Mouse (Mus musculus): ENCODE measurements around the gene Itga3. TPM values are rescaled to one million over a fixed set of nuclear protein-coding genes. Genes with fewer than 3 reads are reported as not detected.

The Itga3 gene
- polyA plus RNA-seq, 1 experiment from 2014 or later: 6.3 TPM

GRCm38 (mm10) chr11:95053062-95053461, 23.5 kb downstream of the Itga3 start:
- Histone ChIP-seq H3K36me3 (no peaks in the 10 kb centered on the region), H3K27ac (replicated peaks) (no peak overlapping the region), H3K9me3 (no peaks in the 10 kb centered on the region), H3K4me2 (replicated peaks) (no peak overlapping the region), H3K4me1 (peaks cover 5% of the 10 kb centered on the region; the same call in 1 of the 2 replicates), H3K27me3 (peaks cover 23% of the 10 kb centered on the region), H3K4me3 (no peak overlapping the region), H3K9ac (replicated peaks) (no peak overlapping the region)
- WGBS: 76% methylated on average over 9 of the region's 9 CpGs
- ATAC-seq (ENCODE audit: low FRiP score, low read depth): no peak

GRCm38 (mm10) chr11:95046980-95047680, 29.5 kb downstream of the Itga3 start:
- H3K9me3 ChIP-seq: no peaks in the 10 kb centered on the region
- 59% methylated on average over 9 of the region's 9 CpGs for WGBS
- no peak overlapping the region for H3K9ac ChIP-seq (replicated peaks)
- H3K4me3 ChIP-seq: no peak overlapping the region
- no peaks in the 10 kb centered on the region for H3K36me3 ChIP-seq
- no peak overlapping the region for H3K27ac ChIP-seq (replicated peaks)
- peaks cover 15% of the 10 kb centered on the region; the same call in 1 of the 2 replicates for H3K27me3 ChIP-seq
- H3K4me2 ChIP-seq (replicated peaks): no peak overlapping the region
- ATAC-seq (ENCODE audit: low FRiP score, low read depth): peak; percentile 54; the same call in 1 of the 2 replicates
- peaks cover under 1% of the 10 kb centered on the region; the same call in 1 of the 2 replicates for H3K4me1 ChIP-seq

- H3K4me1 ChIP-seq: peaks cover 16% of the 10 kb centered on the region
- no peak overlapping the region for H3K27ac ChIP-seq (replicated peaks)
- H3K4me2 ChIP-seq (replicated peaks): no peak overlapping the region
- peaks cover 27% of the 10 kb centered on the region for H3K27me3 ChIP-seq
- no peak for ATAC-seq (ENCODE audit: low FRiP score, low read depth)
- no peaks in the 10 kb centered on the region for H3K36me3 ChIP-seq
- H3K9ac ChIP-seq (replicated peaks): no peak overlapping the region
- no peaks in the 10 kb centered on the region for H3K9me3 ChIP-seq
- 50% methylated on average over 13 of the region's 13 CpGs for WGBS
- no peak overlapping the region for H3K4me3 ChIP-seq
Observed at GRCm38 (mm10) chr11:95044185-95044870, 32.3 kb downstream of the Itga3 start.

- Histone ChIP-seq H3K9me3 (no peaks in the 10 kb centered on the region), H3K4me1 (peaks cover 16% of the 10 kb centered on the region), H3K27ac (replicated peaks) (no peak overlapping the region), H3K9ac (replicated peaks) (no peak overlapping the region), H3K27me3 (peaks cover 27% of the 10 kb centered on the region), H3K4me3 (no peak overlapping the region), H3K4me2 (replicated peaks) (no peak overlapping the region), H3K36me3 (no peaks in the 10 kb centered on the region)
- ATAC-seq (ENCODE audit: low FRiP score, low read depth): no peak
- WGBS: 52% methylated on average over 7 of the region's 7 CpGs
Observed at GRCm38 (mm10) chr11:95043608-95044007, 33.0 kb downstream of the Itga3 start.

GRCm38 (mm10) chr11:95043060-95043459, 33.5 kb downstream of the Itga3 start:
- ATAC-seq (ENCODE audit: low FRiP score, low read depth): no peak
- Histone ChIP-seq H3K4me3 (no peak overlapping the region), H3K9me3 (no peaks in the 10 kb centered on the region), H3K9ac (replicated peaks) (no peak overlapping the region), H3K4me1 (peaks cover 16% of the 10 kb centered on the region), H3K36me3 (no peaks in the 10 kb centered on the region), H3K4me2 (replicated peaks) (no peak overlapping the region), H3K27ac (replicated peaks) (no peak overlapping the region), H3K27me3 (peaks cover 27% of the 10 kb centered on the region)
- 88% methylated on average over 4 of the region's 4 CpGs for WGBS

GRCm38 (mm10) chr11:95042096-95042495, 34.5 kb downstream of the Itga3 start:
- H3K9me3 ChIP-seq: no peaks in the 10 kb centered on the region
- H3K27ac ChIP-seq (replicated peaks): 0 out of 2 replicates have a peak overlapping the region, but pooled peaks have one; percentile 1
- peak; percentile 3; the same call in 1 of the 2 replicates for ATAC-seq (ENCODE audit: low FRiP score, low read depth)
- no peaks in the 10 kb centered on the region for H3K36me3 ChIP-seq
- peaks cover 16% of the 10 kb centered on the region for H3K4me1 ChIP-seq
- peaks cover 27% of the 10 kb centered on the region for H3K27me3 ChIP-seq
- peak overlapping the region; percentile 96 for H3K4me2 ChIP-seq (replicated peaks)
- WGBS: under 1% methylated on average over 11 of the region's 11 CpGs
- H3K4me3 ChIP-seq: peak overlapping the region; percentile 61
- H3K9ac ChIP-seq (replicated peaks): peak overlapping the region; percentile 34

GRCm38 (mm10) chr11:95041139-95041609, 35.4 kb downstream of the Itga3 start, which contains the start of gene Pdk2:
TSS of gene Pdk2 (minus strand) at chr11:95041354.
- H3K36me3 ChIP-seq: no peaks in the 10 kb centered on the region
- peak within 1 kb of the TSS; percentile 61 for H3K4me3 ChIP-seq
- H3K9me3 ChIP-seq: no peaks in the 10 kb centered on the region
- peak within 1 kb of the TSS; percentile 96 for H3K4me2 ChIP-seq (replicated peaks)
- peaks cover 21% of the 10 kb centered on the region for H3K27me3 ChIP-seq
- WGBS: under 1% methylated on average over 41 of the region's 41 CpGs
- H3K9ac ChIP-seq (replicated peaks): peak within 1 kb of the TSS; percentile 76
- H3K27ac ChIP-seq (replicated peaks): 0 out of 2 replicates have a peak within 1 kb of the TSS, but pooled peaks have one; percentile 27
- peaks cover 16% of the 10 kb centered on the region for H3K4me1 ChIP-seq
- peak; percentile 97 for ATAC-seq (ENCODE audit: low FRiP score, low read depth)

- no peaks in the 10 kb centered on the region for H3K9me3 ChIP-seq
- peak overlapping the region; percentile 61 for H3K4me3 ChIP-seq
- peak overlapping the region; percentile 96 for H3K4me2 ChIP-seq (replicated peaks)
- H3K9ac ChIP-seq (replicated peaks): peak overlapping the region; percentile 76
- no peaks in the 10 kb centered on the region for H3K36me3 ChIP-seq
- H3K27me3 ChIP-seq: peaks cover 16% of the 10 kb centered on the region
- WGBS: 1% methylated on average over 20 of the region's 20 CpGs
- peaks cover 16% of the 10 kb centered on the region for H3K4me1 ChIP-seq
- ATAC-seq (ENCODE audit: low FRiP score, low read depth): peak; percentile 10; the same call in 1 of the 2 replicates
- H3K27ac ChIP-seq (replicated peaks): 0 out of 2 replicates have a peak overlapping the region, but pooled peaks have one; percentile 27
Observed at GRCm38 (mm10) chr11:95040491-95041138, 36.0 kb downstream of the Itga3 start.

- H3K27ac ChIP-seq (replicated peaks): no peak overlapping the region
- H3K36me3 ChIP-seq: no peaks in the 10 kb centered on the region
- H3K4me3 ChIP-seq: no peak overlapping the region
- ATAC-seq (ENCODE audit: low FRiP score, low read depth): no peak
- no peak overlapping the region for H3K9ac ChIP-seq (replicated peaks)
- WGBS: 82% methylated on average over 4 of the region's 4 CpGs
- peak overlapping the region; percentile 96 for H3K4me2 ChIP-seq (replicated peaks)
- peaks cover 16% of the 10 kb centered on the region for H3K4me1 ChIP-seq
- peaks cover 12% of the 10 kb centered on the region for H3K27me3 ChIP-seq
- no peaks in the 10 kb centered on the region for H3K9me3 ChIP-seq
Observed at GRCm38 (mm10) chr11:95039766-95040165, 36.8 kb downstream of the Itga3 start.

GRCm38 (mm10) chr11:95038818-95039655, 37.6 kb downstream of the Itga3 start:
- no peak for ATAC-seq (ENCODE audit: low FRiP score, low read depth)
- peaks cover 16% of the 10 kb centered on the region for H3K4me1 ChIP-seq
- H3K27ac ChIP-seq (replicated peaks): no peak overlapping the region
- peaks cover 12% of the 10 kb centered on the region for H3K27me3 ChIP-seq
- H3K36me3 ChIP-seq: no peaks in the 10 kb centered on the region
- H3K9me3 ChIP-seq: no peaks in the 10 kb centered on the region
- H3K4me2 ChIP-seq (replicated peaks): no peak overlapping the region
- H3K4me3 ChIP-seq: no peak overlapping the region
- WGBS: 84% methylated on average over 13 of the region's 13 CpGs
- no peak overlapping the region for H3K9ac ChIP-seq (replicated peaks)

GRCm38 (mm10) chr11:95038156-95038817, 38.3 kb downstream of the Itga3 start:
- Histone ChIP-seq H3K4me3 (no peak overlapping the region), H3K27ac (replicated peaks) (no peak overlapping the region), H3K4me1 (peaks cover 16% of the 10 kb centered on the region), H3K4me2 (replicated peaks) (no peak overlapping the region), H3K9ac (replicated peaks) (no peak overlapping the region), H3K27me3 (peaks cover 12% of the 10 kb centered on the region), H3K9me3 (no peaks in the 10 kb centered on the region), H3K36me3 (no peaks in the 10 kb centered on the region)
- 70% methylated on average over 14 of the region's 14 CpGs for WGBS
- ATAC-seq (ENCODE audit: low FRiP score, low read depth): no peak
